Mouse (Mus musculus) adrenal gland, postnatal 4 days (tissue): ENCODE results near the gene Plpp4. TPM values are rescaled to one million over a fixed set of nuclear protein-coding genes. Genes with fewer than 3 reads are reported as not detected.

ENCODE experiments used
- DNase-seq, 2 experiments: peaks; one replicate each; pipeline ENCODE4 v3.0.0; 2021 to 2022; ENCODE audit warnings: low spot score in 2 of 2, mixed read lengths in 2 of 2
- long read RNA-seq, 2 experiments: library from polyadenylated mRNA; stranded (forward); transcript quantifications; one replicate each; pipeline ENCODE4 v2.0.0; 2021
- total RNA-seq, 2 experiments: library from RNA; stranded (reverse); gene quantifications; 2 replicates each; pipeline ENCODE4 v1.2.3; 2021

The Plpp4 gene
- total RNA-seq = 1 to 10 TPM in 1 of 2 experiments, under 1 TPM in 1; 0.40 to 1.3 TPM
- long read RNA-seq, experiment 1, partial matches to known transcripts = 0 of 1 reads
- long read RNA-seq, experiment 1, other reads (novel, unspliced or antisense) = 1 of 1 reads
- long read RNA-seq, experiment 2 = 0 reads

DNA sequence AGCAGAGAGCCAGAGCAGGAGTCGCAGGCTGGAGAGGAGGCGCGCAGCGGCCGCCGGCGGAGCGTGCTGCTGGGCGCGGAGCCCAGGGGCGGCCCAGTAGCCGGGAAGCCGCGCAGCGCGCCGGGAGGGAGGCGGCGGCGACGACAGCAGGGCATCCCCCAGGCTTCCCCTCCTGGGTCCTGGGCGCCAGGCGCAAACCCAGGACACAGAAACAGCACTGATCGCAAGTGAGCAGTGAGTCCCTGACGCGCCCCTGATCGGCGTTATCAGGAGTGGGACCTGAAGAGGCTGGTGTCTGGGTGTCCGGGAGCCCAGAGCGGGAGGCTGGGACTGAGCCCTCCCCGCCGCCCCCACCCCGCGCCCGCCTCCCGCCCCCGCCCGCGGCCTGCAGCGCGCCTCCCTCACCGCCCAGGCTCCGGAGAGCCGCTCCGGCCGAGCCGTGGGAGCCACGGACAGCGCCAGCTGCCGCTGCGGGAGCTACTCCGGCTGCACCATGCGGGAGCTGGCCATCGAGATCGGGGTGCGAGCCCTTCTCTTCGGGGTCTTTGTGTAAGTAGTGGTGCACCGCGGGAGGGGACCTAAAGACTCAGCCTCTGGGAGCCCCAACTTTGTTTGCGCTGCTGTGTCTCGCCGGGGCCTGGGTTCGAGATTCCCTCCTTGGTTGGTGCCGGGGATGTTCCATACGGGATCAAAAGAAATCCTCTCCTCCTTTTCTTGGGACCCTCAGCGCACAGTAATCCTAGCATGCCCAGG is at the start of gene Plpp4:
Gene Plpp4 (plus strand): TSS at position 411 of the 753 bp plus-strand sequence.
- DNase-seq = peak in 1 of 2 experiments; percentile 6

DNA sequence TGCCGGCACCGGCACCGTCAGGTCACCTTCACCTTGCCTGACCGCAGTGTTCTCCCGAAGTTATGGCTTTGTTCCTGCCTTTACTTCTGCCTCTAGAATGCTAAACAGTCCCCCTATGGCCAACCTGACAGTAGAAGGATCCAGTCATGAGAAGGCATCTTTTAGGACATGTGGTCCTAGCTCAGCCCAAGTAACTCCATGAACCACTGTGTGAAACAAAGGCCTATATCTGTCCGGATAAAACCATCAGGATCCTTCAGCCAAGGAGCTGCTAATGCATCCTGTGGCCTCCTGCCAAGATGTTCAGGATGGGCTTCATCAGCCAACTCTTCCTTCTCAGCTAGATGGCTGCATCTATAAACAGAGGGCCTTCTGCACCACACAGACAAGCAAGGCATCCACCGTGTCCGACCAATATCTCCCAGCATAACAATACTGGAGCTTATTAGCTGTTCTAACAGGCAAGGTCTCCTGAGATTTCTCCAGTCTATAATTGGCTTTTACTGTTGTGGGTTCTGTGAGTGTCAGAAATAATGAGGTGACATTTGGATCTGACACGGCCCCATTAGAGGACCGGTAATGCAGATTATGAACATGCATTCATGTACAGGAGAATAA is 40.8 kb upstream of the Plpp4 start:
- no peak for DNase-seq

DNA sequence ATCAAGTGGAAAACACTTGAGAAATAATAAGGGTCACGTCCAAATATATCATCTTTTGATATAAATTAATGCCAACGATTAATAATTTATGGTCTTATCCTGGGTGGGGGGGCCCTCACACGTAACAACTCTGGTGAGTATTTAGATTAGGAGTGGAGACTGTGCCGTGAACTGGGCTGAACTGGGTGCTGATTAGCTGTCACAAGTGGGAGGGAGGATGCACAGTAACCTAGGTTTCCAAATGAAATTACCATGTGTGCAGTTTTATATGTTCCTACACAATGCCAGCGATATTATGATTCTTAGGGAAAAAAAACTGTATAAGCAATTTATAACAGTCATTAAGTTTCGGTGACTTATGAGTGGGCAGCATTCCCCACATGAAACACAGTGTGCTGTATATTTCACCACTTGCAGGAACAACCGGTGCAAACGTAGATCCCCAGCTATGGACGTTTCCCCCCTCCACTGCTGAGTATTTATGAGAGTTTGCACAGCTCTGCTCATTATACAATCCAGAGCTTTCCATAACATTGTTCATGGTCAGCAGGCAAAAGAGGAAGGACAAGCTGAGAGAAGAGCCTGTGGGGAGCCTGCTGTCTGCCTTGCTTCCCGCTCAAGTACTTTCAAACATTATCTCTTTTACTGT is 40.2 kb upstream of the Plpp4 start:
- DNase-seq = no peak

DNA sequence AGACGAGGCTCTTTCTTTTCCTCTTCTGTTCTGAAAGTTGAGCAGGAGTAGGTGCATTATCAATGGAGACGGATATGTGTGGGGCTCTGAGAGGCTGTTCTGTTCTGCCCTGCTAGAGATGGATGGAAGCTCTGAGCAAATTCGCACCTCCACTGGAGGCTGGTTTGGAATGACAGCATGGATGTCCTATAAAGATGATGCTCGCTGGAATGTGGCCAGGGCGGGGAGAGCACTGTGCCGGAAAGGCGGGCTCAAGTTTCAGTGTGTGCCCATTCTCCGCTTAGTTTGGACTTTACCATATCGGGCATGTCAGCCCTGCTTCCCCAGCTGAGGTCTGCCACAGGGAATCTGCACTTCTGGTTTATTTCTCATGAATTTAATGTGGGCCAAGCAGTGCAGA is 35.9 kb upstream of the Plpp4 start:
- no peak for DNase-seq

DNA sequence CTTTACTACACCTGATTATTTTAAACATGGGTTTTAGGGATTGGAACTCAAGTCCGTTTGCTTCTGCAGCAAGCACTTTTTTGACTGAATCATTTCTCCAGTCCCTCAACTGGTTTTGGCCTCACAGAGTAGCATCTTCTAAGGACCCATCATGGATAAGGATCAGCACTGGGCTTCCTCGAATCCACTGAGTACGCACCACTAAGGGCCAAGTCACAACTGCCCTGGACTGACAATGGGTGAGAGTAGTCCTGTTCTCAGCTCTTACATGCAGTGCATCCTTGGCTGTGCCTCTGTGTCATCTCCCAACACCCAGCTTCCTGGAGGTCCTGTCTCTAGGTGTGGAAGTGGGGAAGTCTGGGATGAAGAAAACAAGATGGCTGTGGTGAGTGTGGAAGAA is 35.2 kb upstream of the Plpp4 start:
- no peak for DNase-seq

DNA sequence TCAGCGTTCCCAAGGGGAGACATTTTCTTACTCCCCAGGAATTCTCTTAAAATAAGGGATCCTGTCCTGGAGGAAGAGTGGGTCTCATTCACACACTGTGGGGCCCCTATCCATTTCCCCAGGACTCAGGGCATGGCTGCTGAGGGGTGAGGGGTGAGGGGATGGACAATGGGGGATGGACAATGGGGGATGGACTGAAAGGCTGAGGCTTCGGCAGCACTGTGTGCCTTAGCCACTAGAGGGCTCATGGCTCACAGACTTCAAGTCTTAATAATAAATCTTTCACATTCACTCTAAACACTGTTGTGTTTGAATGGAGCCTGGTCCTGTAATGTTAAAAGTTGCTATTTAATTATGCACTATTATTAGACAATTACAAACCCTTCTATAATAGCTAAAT is 21.4 kb upstream of the Plpp4 start:
- no peak for DNase-seq

GRCm38 (mm10) chr7:129235995-129236394 is 20.8 kb upstream of the Plpp4 start:
- no peak for DNase-seq

GRCm38 (mm10) chr7:129250981-129251380 is 5.8 kb upstream of the Plpp4 start:
- no peak for DNase-seq

GRCm38 (mm10) chr7:129253406-129253805 is 3.4 kb upstream of the Plpp4 start:
- DNase-seq = no peak

GRCm38 (mm10) chr7:129254126-129254525 is 2.7 kb upstream of the Plpp4 start:
- no peak for DNase-seq

GRCm38 (mm10) chr7:129255406-129255805 is 1.4 kb upstream of the Plpp4 start:
- no peak for DNase-seq

- no peak for DNase-seq
Observed at GRCm38 (mm10) chr7:129257374-129258018, 665 bp downstream of the Plpp4 start.

DNA sequence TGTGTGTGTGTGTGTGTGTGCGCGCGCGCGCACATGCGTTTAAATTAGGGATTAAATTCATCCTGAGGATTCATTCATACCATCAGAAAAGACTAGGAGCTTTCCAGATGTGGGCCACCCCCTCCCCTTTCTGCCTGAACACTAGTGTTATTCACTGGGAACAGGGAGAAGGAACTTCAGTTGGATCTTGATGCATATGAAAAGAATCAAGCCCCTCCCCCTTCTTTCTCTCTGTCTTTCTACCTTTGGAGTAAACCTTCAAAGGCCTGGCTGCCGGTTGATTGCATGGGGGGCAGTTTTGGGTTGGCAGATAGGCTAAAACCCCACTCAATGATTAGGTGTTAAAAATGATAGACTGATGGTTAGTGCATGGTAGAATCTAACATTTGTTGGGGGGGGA is 1.5 kb downstream of the Plpp4 start:
- no peak for DNase-seq

DNA sequence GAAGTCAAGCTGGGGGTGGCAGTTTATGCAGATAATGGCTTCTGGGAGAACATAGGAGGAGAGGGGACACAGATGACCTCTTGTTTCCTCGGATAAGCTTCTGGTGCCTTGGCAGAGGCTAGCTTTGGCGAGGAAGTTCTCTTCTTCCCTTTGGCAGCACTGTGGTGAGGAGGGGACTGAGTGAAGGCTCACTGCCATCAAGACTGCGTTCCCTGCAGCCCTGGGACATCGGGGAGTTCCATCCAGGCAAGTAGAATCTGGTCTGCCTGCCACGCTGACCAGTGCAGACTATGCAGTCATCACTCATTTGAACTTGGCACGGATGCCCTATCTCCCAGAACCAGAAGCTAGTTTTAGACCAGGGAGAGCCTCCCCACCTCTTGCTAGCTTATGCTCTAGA is 2.4 kb downstream of the Plpp4 start:
- no peak for DNase-seq

GRCm38 (mm10) chr7:129273867-129274266 is 17.0 kb downstream of the Plpp4 start:
- DNase-seq = no peak

- no peak for DNase-seq
Observed at GRCm38 (mm10) chr7:129274726-129275125, 17.9 kb downstream of the Plpp4 start.

GRCm38 (mm10) chr7:129277751-129278150 is 20.9 kb downstream of the Plpp4 start:
- DNase-seq = no peak

DNA sequence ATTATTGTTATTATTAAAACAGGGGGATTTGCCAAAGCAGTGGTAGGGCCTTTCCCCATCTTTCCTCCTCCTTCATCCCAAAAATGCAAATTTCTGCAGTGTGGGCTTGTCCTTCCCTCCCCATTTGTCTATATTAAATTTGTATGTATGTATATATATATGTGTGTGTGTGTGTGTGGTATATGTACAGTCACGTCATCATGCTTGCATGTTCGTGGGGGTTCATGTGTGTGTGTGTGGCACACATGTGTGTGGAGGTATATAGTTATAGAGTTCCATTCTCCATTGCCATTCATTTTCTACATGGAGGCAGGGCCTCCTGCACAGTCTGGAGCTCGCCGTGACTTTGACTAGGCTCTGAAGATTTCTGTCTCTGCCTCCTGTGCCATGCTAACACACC is 22.0 kb downstream of the Plpp4 start:
- DNase-seq = no peak

DNA sequence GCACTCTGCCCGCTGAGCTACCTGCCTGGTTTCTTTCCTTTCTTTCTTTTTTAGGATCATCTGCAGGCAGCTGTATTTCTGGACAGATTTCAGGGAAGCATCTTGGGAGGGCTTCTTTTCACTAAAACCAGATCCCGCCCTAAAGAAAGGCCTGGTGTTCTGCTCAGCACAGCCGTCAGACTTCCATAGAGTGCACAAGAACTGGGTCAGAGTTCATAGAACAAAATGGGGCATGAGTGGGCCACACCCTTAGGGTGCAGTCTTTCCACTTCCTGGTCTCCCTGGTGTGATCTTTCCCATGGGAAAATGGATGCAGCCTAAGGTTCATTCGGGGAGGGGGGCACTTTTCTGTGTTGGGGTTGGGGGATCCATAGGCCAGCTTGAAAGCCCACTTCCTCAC is 22.4 kb downstream of the Plpp4 start:
- no peak for DNase-seq

- DNase-seq = no peak
Observed at GRCm38 (mm10) chr7:129281966-129282365, 25.1 kb downstream of the Plpp4 start.

GRCm38 (mm10) chr7:129285186-129285868 is 28.5 kb downstream of the Plpp4 start:
- no peak for DNase-seq
